Mouse (Mus musculus) CD4-positive, CD25-positive, alpha-beta regulatory T cell, adult 4 months (primary cell): ENCODE data around the gene Pou5f2. TPM values are rescaled to one million over a fixed set of nuclear protein-coding genes. Genes with fewer than 3 reads are reported as not detected.

ENCODE experiments used
- ATAC-seq: one replicate; pipeline ENCODE4 v1.8.0; 2017
- polyA plus RNA-seq, 2 experiments: library from polyadenylated mRNA; unstranded; fragments of 100-300 nt; shearing (Covaris generic); gene quantifications; one replicate each; pipeline ENCODE4 v1.2.1; 2017

The Pou5f2 gene
- polyA plus RNA-seq, result 10 to 100 TPM; 13.2 to 15.6 TPM

DNA sequence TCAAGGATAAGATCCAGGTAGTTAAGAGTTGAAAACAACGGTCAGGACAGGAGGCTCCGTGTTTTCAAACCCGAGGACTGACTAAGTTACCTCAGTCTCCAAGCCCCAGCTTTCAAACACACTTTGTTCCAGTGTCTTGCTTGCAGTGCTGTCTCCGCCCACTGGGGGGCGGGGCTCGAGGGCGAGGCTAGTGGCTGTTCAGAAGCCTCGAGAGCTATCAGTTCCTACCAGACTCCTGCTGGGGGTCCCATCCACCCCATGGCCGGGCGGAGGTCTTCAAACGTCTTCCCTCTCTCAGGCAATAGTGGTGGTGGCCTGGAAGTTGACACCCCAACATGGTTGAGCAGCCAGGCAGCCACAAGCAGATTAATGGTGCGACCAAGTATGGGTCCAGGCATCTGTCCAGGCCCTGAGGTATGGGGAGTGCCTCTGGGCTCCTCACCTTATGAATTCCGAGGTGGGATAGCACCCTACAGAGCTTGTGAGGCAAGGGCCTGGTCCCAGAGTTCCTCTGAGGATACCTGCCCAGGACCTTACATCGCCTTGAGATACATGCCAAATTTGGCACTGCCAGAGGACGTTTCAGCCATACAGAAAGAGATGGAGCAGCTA, at the start of gene Pou5f2:
Gene Pou5f2, plus strand, starts transcription at position 220 of the 612 bp plus-strand sequence.
- no peak for ATAC-seq

DNA sequence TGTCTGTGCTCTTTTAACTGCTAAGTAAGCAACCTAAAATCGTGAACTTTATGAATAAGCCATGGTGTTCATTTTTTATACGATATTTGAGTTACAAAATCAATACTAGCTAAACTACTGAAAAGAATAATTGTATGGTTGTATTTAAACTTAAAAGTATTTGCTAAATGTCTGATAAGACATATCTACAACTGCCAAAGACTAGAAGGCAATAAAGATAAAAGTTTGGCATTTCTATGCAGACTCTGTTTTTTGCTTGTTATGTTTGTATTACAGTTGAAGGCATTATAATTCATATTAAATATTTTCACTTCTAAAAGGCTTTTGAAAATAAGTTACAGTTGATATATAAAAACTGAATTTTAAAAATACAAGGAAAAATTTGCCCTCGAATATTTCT, 48.5 kb upstream of the Pou5f2 start:
- no peak for ATAC-seq

DNA sequence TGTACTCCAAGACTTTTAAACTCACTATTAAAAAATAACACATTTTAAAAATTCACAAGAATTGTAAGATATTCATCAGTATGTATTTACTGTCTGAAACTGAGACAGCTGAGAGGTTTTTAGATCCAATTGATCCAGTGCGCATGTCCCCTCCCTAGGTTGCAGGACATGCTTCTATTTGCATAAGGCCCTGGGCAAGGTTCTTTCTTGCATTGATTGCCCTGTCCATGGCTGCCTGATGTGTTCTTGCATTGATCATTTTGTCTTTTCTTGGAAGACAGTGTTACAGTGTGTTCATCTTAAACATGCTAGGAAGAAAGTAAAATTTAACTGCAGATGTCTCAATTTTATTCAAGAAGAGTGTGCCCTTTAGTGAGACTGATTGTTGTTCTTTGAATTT, 47.6 kb upstream of the Pou5f2 start:
- ATAC-seq, result no peak

DNA sequence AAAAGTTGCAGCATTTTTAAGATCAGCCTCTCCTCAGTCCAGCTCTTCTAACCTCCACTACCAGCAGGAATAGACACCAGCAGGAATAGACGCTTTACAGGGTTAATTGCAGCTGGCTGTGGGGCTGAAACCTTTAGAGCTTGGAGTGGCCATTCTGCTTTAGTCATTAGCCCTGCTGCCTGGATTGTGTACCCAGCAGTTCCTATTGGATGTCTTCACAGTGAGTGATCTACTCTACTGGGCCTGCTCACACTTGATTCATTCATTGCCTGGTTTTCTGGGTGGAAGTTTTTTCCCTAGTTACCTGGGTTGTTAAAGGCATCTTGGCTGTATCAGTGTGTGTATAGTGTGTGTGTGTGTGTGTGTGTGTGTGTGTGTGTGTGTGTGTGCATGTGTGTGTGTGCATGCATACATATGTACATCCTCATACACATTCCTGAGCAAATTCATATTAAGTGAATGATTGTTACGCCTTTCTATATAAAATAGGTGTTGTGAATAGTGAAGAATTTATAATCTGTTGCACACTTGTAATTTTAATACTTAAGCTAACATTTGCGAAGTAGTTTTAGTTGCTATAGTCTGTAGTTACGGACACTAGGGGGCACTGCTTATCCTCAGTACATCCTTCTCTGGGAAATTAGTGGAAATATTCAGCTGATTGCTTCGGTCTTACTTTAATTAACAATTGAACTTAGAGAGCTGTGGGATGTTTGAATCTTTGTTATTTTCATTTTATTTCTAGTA, 42.4 kb upstream of the Pou5f2 start:
- no peak for ATAC-seq

DNA sequence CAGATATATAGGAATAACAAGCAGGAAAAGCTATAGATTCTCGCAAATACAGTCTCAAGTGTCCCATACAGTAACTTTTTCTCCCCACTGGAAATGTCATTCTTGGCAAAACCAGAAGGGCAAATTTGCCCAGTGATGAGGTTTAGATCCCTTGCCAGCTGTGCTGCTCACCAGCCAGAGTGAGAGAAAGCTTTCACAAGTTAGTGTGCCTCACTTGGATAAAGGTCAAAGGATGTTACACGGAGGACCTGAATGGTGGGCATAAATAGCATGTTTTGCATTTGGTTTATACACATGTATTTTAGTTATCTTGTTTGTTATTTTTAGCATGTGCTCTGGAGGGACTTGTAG, 41.9 kb upstream of the Pou5f2 start:
- no peak for ATAC-seq

DNA sequence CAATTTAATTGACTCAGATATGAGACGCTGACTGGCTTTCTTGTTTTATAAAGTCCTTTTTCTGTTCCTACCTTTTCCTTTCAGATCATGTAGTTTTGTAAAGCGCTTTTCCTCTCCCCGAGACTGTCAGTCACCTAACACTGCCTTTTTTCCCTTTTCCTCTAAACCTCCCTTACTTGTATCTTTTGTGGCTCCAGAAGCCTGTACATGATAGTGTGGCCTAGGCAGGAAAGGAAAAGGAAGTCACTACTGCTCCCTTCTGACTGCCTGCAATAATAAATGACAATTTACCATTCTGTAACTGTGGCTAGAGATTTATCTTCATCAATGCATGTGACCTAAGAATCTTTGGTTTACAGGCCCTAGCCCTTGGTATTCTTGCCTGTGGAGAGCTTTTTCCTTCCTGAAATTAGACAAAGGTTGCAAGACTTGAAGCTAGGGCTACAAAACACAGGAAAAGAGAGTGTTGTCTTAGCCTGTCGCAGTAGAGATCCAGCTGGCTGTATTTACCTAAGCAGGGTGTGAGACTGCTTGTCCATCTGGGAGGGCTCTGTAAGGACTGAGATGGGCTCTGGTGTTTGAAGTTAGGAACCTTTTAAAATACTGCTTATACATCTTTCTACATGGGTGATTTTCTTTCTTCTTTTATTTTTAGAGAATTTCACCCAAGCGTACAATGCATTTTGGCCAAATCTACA, 33.4 kb upstream of the Pou5f2 start:
- no peak for ATAC-seq

DNA sequence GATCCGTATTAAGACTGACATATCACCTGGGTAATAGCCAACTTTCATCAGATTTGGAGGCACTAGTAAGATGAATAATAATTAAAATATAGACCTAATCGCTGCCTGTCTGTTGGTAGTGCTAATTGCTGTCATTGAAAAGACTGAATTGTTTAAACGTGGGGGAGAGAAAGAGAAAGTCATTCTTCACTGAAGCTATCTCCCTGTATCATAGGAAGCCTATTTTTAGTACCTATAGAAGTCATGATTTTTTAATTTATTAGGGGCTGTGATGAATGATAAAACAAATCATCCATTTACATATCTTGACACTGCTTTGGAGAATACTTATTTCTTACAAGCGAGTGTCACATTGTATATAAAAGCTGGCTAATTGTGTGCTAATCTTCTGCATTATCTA, 20.1 kb upstream of the Pou5f2 start:
- ATAC-seq, result no peak

DNA sequence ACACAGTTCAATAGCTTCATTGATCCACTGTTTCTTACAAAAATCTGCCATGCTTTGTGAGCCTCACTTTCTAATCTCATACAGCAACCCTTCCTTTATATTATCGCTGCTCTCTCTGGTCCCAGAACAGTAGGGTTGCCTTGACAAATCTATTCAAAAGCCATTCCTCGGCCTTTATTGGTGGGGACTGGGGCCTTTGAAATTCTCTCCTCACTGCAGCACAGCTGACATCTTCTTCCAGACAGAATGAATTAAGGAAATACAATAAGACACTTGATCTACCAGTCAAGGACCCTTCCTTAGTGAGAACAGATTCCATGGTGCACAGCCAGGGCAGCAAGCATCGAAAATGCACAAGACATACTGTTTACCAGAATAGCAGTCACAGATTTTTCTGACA, 19.4 kb upstream of the Pou5f2 start:
- no peak for ATAC-seq

DNA sequence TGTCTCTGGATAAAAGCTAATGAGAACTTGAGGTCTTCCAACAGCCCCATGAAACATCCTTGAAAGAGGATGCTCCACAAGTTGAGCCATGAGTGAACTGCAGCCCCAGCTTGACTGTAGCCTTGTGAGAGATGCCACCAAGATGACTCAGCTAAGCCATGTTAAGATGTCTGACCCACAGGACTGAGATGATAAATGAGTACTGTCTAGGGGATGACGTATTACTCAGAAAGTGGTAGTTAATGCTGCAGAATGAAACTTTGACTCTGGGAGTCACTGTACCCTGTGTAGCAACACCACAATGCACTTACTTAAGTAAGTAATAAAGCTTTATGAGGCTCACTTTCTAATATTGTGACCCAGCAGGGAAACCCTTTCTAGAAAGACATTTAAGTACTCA, 14.5 kb upstream of the Pou5f2 start:
- no peak for ATAC-seq

DNA sequence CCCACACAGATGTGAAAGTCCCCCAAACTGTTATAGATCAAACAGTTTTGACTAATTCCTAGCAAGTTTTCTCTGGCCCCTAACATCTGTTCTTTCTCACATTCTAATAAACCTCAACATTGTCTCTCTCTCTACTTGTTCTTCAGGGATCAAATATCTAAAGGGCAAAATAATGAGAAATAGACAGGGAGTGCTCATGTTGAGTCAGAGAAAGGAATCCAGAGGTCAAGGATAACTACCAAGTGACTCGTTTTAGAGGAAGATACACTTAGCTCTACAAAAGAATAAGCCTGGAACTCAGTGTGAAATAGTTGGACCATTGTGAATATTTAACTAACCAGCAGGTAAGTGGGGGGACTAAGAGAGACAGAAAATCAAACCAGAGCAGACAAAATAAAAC, 8.1 kb downstream of the Pou5f2 start:
- no peak for ATAC-seq

DNA sequence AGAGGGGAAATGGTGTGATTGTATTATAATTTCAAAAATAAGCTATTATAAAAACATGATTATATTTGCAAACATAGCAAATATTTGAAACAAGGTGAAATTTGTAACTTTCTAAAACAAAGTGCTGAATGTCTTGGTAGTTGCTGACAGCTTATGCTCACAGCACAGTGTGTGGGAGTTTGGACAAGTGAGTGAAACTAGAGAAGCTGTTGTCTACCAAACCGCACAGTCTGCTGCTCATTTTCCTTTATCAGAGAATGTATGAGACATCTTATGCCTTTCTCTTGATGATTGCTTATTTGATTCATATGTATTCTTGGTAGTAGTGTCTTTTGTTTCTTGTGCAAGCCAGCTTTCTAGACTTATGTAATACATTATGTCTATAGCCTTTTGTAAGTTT, 12.5 kb downstream of the Pou5f2 start:
- ATAC-seq, result no peak

DNA sequence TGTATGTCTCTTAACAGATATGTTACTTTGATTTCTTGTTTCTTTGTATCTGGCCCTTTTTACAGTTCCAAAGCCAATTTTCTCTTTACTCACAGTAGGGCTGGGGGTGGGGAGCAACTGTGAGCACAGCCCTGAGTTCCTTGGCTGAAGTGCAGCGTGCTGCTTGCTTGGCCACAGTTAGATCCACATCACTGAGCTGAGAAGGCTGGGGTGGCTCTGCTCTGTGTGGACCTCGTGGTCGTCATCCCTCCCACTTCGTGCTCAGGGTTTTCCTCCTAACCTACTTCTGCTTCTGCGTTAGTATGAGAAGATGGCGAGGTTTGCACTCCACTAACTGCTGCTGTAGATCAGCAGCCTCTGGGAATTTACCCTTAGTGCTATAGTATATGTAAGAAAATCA, 18.5 kb downstream of the Pou5f2 start:
- ATAC-seq, result no peak

DNA sequence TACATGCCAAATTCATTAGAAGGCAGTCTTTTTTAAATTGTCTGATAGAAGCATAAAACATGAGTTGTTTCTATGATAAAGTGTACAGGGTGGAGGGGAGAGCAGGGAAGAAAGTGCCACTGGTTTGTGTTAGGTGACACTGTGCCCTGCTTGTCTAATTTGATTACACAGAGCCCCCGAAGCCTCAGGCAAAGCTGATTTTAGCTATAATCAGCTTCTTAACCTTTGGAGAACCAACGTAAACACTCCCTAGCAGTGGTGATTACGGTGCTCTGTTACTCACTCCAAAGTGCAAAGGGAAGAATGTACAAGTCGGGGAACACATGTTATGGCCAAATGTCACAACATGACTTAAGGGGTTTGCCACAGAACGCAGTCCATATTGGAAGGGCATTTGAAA, 20.4 kb downstream of the Pou5f2 start:
- no peak for ATAC-seq

Other genes starting within 250 kb of the Pou5f2 start
- gene Nr2f1, start 174.9 kb downstream of the Pou5f2 start, polyA plus RNA-seq, result not detected